Mouse (Mus musculus): ENCODE data around the gene Terf2. TPM values are rescaled to one million over a fixed set of nuclear protein-coding genes. Genes with fewer than 3 reads are reported as not detected.

Gene Terf2
- 7.0 and 7.8 TPM in 2 replicates for polyA plus RNA-seq (2012; rRNA removed)

DNA sequence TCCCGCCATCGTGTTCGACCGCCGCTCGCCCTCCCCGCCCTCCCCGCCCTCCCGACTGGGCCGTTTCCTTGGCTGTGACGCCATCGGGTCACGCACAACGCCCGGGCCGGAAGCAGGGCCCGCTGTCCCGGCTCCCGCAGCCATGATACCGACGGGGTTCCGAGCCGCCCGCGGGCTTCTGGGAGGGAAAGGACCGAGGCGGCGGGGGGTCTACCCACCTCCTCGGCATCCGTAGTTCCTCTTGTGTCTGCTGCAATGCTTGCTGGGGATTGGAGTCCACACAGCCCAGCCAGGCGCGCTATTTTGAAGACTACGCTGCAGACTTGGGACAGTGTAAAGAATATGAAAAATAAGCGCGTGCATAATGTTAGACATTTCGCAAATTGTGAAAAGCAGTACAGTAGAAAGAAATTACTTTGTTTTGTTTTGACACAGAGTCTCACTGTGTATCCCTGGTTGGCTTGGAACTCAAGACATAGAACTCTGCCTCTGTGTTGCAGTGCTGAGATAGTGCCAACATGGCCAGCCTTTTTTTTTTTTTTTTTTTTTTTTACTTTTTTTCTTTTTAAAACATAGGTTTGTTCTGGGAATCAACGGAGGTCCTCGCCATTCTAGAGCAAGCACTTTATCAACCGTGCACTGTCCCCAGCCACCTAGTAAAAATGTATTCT is at the start of gene Terf2:
Gene Terf2 (minus strand): TSS at position 182 of the 671 bp plus-strand sequence.

DNA sequence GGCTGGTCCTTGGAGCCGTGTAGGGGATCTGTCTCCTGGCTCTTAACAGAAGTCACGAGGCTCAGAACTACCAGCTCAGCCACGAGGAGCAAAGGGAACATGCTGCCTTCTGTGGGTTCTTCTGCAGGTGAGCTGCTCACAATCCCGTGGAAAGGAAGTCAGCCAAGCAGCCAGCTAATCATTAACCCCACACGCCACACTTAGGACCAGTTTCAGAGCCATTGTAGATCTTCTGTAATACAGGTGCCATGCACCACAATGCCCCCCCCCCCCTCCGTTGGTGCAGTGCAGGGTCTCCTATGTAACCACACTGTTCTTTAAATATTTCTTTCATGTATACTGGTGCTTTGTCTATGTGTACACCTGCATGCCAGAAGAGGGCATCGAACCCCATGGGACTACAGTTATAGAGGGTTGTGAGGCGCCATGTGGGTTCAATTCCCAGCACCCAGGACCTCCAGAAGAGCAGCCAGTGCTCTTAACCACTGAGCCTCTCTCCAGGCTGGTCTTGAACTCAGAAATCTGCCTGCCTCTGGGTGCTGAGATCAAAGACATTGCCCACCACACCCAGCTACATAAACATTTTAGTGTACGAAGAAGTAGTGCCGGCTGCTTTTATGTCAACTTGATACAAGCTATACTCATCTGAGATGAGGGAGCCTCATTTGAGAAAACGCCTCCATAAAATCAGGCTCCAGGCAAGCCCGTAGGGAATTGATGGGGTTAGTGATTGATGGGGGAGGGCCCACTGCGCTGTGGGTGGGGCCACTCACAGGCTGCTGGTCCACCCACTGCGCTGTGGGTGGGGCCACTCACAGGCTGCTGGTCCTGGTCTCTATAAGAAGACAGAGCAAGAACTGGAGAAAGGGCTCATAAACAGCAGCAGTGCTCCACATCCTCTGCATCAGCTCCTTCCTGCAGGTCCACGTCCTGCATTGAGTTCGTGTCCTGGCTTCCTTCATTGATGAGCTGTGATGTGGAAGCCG is 30.5 kb downstream of the Terf2 start, which contains the start of gene Tmed6:
Gene Tmed6 (minus strand): TSS at position 134 of the 986 bp plus-strand sequence.

DNA sequence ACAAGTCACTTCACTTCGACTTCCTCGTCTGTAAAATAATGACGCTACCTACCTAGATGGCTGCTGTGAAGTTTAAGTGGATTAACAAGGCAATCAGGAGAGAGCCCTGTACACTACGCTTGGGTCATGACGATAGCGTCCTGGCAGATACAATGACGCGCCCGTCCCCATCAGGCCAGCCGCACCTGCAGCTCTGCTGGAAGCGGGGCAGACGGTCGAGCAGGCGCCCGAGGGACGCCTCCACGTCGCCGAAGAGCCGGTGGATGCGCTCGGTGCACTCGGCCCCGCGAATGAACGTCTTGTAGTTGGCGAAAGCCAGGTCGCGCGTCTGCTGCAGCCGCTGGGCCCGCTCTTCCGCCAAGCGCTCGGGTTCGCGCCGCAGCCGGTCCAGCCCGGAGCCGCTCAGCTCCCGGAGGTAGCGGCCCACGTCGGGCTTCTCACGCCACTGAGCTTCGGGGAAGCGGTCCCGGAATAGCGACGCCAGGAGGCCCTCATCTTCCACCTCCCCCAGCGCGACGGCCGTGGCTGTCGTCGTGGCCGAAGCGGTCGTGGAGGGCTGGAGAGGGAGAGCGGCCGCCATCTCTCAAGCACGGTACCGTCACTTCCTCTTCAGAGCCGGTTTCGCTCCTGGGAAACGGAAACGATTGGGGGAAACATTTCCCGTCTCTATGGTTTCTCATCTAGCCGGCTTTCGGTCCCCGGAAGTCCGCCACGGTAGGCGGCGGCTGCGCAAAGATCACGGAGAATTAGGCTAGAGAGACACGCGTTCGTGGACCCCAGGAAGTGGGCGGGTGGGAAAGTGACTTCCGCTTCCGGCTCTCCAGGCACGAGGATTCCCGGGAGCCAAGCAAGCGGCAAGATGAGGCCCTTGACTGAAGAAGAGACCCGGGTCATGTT is 40.0 kb downstream of the Terf2 start, which contains the start of the genes Cog8 and Nip7:
Gene Cog8 (minus strand): TSS at position 614 of the 897 bp plus-strand sequence.
Gene Nip7 (plus strand): TSS at position 802 of the 897 bp plus-strand sequence.

DNA sequence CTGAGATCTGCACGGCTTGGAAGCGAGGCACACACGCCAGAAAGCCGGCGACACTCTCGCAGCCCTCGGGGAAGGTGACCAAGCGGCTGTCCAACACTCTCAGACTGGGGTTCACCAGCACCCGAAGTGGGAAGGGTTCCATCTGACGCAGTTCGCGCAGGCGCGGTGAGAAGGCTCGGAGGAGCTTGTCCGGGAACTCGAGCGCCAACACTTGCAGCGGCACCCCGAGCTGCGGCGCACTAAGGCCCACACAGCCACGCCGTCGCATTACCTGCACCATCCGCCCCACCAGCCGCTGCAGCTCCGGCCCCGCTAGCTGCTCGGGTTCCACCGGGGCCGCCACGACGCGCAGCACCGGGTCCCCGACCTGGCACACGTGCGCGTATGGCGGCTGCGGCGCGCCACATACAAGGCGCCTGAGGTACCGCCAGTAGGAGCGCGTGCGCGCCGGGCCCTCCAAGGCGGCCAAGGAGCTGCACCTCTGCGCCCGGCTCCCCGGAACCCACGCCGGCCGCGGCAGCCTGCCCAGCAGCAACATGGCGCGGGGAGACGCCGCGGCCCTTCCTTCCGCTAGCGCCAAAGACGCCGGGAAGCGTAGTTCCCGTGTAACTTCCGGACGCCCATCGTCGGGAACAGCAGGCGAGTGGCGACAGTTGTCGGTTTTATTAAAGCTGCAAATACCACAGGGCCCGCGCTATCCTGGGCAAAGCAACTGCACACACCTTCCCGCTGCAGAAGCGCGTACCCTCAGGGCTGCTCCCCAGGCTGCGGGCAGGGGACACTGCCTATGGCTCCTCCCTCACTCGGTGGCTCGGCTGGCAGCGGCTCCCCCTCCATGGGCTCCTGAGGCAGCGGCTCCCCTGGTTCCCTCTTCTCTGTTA is 48.0 kb downstream of the Terf2 start, which contains the start of gene Pdf:
Gene Pdf (minus strand): TSS at position 554 of the 881 bp plus-strand sequence.

DNA sequence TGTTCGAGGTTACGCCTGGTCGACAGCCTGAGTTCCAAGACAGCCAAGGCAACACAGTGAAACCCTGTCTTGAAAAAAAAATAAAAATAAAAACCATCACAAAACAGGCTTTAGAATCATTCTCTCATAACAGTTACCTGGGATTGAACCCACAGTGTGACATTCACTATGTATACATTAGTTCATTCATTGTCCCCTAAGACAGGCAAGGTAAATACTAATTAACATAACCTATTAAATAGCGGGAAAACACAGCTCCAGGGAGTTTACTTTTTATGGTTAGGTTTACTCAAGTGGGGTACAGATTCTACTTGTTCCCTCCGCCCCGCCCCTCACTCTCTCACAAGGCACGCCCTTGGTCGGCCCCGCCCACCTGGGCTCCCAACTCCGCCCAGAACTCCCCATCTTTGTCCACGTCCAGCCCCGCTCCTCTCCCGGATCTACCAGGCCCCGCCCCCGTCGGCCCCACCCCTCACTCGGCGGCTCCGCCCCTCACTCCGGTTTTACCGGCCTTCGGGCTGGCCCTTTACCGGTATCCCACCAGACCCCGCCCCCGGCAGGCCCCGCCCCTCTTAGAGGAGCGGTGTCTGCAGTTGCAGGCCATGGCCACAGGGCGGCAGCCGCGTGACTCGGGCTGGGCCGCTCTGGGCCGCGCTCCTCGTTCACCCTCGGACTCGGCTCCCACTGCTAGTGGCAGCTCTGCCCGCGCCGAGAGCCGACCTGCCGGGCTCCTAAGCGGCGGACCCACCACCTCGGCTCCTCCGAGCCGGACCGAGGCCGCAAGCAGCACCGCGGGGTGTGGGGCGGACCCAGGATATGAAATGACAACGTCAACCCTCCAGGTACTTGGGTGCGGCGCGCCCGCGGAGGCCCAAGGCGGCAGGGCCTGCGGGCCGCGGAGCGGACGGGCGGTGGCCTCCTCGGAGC is 65.4 kb downstream of the Terf2 start, which contains the start of gene Vps4a:
Gene Vps4a (plus strand): TSS at position 573 of the 927 bp plus-strand sequence.

Other genes starting within 250 kb of the Terf2 start
- gene Has3, start 226.3 kb downstream of the Terf2 start, polyA plus RNA-seq (2012; rRNA removed), result 0.10 and 0.12 TPM in 2 replicates
- 17.6 and 19.6 TPM in 2 replicates for gene Utp4, start 202.9 kb downstream of the Terf2 start, polyA plus RNA-seq (2012; rRNA removed)
- gene Sntb2, start 160.8 kb downstream of the Terf2 start, polyA plus RNA-seq (2012; rRNA removed), result 1.1 and 1.2 TPM in 2 replicates
- gene Vps4a, start 65.3 kb downstream of the Terf2 start, polyA plus RNA-seq (2012; rRNA removed), result 12.3 and 12.4 TPM in 2 replicates
- 10.5 and 11.7 TPM in 2 replicates for gene Pdf, start 47.9 kb downstream of the Terf2 start, polyA plus RNA-seq (2012; rRNA removed)
- 17.1 and 17.2 TPM in 2 replicates for gene Cog8, start 39.9 kb downstream of the Terf2 start, polyA plus RNA-seq (2012; rRNA removed)
- 20.0 and 23.8 TPM in 2 replicates for gene Nip7, start 39.7 kb downstream of the Terf2 start, polyA plus RNA-seq (2012; rRNA removed)
- gene Tmed6, start 30.9 kb downstream of the Terf2 start, polyA plus RNA-seq (2012; rRNA removed), result 1.3 and 1.4 TPM in 2 replicates
- gene Cyb5b, start 54.1 kb upstream of the Terf2 start, polyA plus RNA-seq (2012; rRNA removed), result 25.6 and 33.2 TPM in 2 replicates
- 6.9 and 8.4 TPM in 2 replicates for gene Nfat5, start 196.9 kb upstream of the Terf2 start, polyA plus RNA-seq (2012; rRNA removed)

Data from liver, embryonic 18 days (tissue).